Mouse (Mus musculus) urinary bladder, postnatal 0 days (tissue): ENCODE results near the gene Tex46. TPM values are rescaled to one million over a fixed set of nuclear protein-coding genes. Genes with fewer than 3 reads are reported as not detected.

Experiments
- microRNA-seq: library from miRNA; unstranded; fragments of <30 nt; microRNA quantifications from one replicate; pipeline ENCODE4, GENCODE M21; 2016
- polyA plus RNA-seq: library from polyadenylated mRNA; unstranded; fragments of >200 nt; fragmentation: Nextera tagmentation; extraction: Ambion mirVana; gene quantifications from 2 replicates; pipeline ENCODE4 v1.2.1, GENCODE M21; 2015

Gene Tex46
- polyA plus RNA-seq = not detected in 2 replicates

GRCm38 (mm10) chr4:136610387-136610856, at the start of gene Tex46:
Gene Tex46, plus strand, starts transcription at chr4:136610437.

GRCm38 (mm10) chr4:136602568-136602967, 7.7 kb upstream of the Tex46 start, which contains the start of gene Kdm1a:
Gene Kdm1a, minus strand, starts transcription at chr4:136602723.

GRCm38 (mm10) chr4:136622388-136622787, 12.2 kb downstream of the Tex46 start, which contains the start of gene Lactbl1:
Gene Lactbl1, plus strand, starts transcription at chr4:136622621.

Small RNAs within 50 kb of the gene (microRNA-seq; reads per million reads assigned to microRNA genes)
- gene Gm22180 = not detected

Other genes starting within 250 kb of the Tex46 start
- 2.0 and 2.1 TPM in 2 replicates for gene Htr1d, start 186.9 kb upstream of the Tex46 start, polyA plus RNA-seq
- gene 6030445D17Rik, start 148.2 kb upstream of the Tex46 start, polyA plus RNA-seq = 0.28 and 0.41 TPM in 2 replicates
- 89.5 and 108 TPM in 2 replicates for gene Luzp1, start 140.7 kb upstream of the Tex46 start, polyA plus RNA-seq
- 12.8 and 13.1 TPM in 2 replicates for gene Kdm1a, start 7.7 kb upstream of the Tex46 start, polyA plus RNA-seq
- not detected in 2 replicates for gene Lactbl1, start 12.2 kb downstream of the Tex46 start, polyA plus RNA-seq
- 1.8 and 1.9 TPM in 2 replicates for gene Ephb2, start 225.6 kb downstream of the Tex46 start, polyA plus RNA-seq